Mouse (Mus musculus) frontal cortex, postnatal 10 days (tissue): ENCODE data around the gene Ldlrad3.

Experiments used
- DNase-seq, 2 experiments: peaks; one replicate each; pipeline ENCODE4 v3.0.0; 2022; ENCODE audit warnings: low spot score in 2 of 2, mixed read lengths in 1 of 2

The Ldlrad3 gene

DNA sequence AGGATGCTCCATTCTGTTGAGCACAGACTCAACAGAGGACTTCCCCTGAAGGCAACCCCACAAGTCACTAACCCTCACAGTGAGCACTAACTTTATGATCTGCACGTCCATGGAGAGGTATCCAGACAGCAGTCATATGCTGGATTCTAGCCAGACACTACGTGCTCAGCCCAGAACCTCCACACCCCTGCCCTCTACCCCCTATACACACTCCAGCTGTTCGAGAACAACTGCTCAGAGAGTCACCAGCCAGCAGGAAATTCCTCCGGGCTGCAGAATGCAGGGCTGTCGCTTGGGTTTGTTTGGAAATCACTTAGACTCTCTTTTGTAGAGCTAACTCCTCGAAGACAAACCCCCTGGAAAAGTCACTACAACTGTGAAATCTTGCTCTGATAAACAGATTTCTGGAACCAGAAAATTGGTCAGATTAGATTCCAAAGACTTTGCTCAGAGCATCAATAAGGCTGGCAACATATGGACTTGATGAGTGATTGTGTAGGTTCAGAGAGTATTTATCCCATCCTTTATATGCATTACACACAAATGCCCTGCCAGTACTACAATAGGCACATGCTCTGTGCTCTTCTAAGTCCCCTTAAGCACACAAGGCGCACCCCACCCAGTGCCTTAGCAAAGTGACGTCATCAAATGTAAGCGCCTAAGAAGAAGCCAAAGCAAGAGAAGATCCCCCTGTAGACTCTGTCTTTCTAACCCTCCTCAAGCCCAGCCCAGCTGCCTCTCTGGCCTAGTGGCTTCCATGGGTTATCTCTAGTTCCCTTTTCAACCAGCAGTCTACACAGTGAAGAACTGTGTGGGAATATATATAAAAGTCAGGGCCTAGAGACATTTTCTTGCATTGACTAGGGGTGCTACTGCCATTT, 69.4 kb downstream of the Ldlrad3 start:
- no peak for DNase-seq

DNA sequence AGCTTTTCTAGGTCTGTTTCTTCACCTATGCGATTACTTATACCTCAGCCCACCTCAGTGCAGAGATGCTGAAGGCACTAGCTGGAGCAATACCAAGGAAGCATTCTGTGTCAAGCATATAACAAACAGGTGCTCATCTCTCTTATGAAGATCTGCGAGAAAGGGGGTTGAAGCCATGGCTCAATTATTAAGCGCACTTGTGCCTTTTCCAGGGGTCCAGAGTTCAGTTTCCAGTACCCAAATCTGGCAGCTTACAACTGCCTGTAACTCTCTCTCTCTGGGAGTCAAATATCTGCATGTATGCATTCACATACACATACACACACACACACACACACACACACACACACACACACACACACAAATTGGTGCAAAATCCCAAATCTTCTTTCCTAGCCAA, 72.4 kb downstream of the Ldlrad3 start:
- DNase-seq = no peak

DNA sequence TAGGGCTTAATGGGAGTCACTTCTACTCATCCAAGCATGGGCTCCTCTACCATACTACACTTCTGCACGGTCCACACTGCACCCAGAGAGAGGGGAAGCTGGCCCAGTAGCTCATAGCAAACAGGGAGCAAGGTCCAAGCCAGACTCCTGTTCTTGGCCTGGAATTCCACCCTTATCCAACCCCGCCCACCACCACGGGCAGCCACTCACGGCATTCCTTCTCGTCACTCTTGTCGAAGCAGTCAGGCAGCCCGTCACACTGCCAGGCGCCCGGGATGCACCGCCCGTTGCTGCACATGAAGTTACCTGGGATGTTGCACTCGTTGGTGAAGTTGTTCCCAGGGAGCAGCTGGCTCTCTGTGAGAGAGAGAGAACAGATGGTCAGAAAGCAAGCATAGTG, 72.9 kb downstream of the Ldlrad3 start:
- no peak for DNase-seq

DNA sequence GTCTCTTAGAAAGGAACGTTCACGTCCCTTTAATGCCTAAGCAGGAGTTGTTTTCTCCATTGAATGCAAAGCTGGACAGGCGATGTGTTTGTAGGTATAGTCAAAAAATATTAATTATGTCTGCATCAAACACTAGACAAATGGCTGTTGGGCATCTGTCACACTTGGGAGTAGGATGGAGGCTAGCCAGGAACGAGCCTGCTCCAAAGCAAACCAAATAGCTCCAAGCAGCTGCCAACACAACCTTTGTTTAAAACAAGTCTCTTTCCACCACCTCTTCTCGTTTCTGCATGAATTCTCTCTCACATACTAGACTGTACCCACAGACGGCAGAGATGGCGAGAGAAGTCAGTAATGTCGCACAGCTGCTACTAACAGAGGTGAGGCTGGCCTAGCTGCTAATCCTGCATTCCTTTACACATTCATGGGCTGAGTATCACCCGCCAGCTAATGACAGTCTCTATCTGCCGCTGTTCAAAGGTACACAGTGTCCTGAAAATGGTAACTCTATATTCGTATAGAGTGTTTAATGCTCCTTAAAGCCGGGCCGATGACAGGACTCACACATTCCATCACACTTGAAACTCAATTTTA, 74.2 kb downstream of the Ldlrad3 start:
- no peak for DNase-seq

GRCm38 (mm10) chr2:102110306-102110705, 75.9 kb downstream of the Ldlrad3 start:
- DNase-seq = no peak

GRCm38 (mm10) chr2:102107280-102107679, 78.9 kb downstream of the Ldlrad3 start:
- no peak for DNase-seq

DNA sequence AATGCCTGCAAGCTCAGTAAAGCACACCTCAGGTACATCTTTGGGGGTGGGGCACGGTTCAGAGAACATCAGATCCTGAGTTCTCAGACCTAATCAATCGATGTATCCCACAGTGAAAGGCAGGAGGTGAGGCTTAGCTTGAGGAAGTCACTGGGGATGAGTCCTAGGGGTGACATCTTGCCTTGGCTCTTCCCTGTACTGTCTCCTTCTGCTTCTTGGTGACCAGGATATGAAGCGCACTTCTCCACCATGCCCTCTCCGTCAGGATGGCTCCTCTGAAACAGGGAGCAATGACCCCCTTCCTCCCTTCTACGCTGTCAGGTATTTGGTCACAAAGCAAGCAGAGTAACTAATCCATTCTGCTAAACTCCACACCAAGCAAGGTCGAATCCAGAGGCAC, 79.5 kb downstream of the Ldlrad3 start:
- DNase-seq = no peak

DNA sequence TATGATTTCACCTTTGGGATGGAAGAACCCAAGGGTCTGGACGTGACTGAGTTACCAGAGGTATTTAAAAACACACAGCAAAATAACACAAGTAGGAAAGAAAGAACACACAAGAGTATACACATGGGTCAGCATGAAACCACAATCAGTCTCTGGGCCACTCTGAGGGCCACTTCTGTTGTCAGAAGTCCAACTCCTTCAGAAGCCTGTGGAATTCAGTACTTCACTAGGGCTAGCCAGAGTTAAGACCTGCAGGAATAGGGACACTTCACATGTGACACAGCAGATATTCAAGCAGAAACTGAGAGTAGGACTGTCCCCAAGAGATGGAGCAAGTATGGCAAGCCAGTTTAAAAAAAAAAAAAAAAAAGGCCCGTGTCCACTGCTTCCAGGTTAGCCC, 80.7 kb downstream of the Ldlrad3 start:
- no peak for DNase-seq

DNA sequence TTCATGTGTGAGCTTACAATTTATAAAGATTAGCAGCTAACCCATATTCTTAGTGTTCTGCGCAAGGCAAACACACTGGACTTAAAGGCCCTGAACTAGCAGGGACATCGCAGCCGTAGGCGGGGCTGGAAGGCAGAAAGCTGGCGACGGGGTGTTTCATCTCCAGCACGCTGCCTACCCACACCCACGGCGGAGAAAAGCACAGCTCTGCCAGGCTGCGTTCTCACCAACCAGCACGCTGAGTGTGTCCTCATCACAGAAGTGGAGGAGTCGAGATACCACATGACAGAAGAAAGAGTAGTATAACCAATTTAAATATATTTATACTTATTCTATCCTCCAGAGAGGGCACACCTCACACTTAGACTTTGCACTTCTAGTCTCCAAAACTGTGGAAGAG, 82.2 kb downstream of the Ldlrad3 start:
- DNase-seq = no peak

- no peak for DNase-seq
These were observed 85.7 kb downstream of the Ldlrad3 start for GRCm38 (mm10) chr2:102100490-102100889.

GRCm38 (mm10) chr2:102099702-102100450, 86.3 kb downstream of the Ldlrad3 start:
- no peak for DNase-seq

DNA sequence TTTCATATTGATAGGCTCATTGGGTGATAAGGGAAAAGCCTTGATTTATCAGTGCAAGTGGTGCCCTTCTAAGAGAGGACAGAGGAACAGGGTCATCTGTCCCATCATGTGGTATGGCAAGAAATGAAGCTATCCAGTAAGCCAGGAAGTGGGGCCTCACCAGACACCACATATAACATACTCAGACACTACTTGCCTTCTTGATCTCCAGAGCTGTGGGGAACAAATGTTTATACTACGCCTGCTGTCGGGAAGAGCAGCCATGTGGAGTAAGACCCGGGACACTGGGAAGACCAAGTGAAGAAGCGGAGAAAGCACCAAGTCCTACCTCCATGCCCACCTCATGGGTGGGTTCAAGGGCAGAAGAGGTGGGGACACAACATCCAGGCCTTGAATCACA, 86.9 kb downstream of the Ldlrad3 start:
- DNase-seq = no peak

DNA sequence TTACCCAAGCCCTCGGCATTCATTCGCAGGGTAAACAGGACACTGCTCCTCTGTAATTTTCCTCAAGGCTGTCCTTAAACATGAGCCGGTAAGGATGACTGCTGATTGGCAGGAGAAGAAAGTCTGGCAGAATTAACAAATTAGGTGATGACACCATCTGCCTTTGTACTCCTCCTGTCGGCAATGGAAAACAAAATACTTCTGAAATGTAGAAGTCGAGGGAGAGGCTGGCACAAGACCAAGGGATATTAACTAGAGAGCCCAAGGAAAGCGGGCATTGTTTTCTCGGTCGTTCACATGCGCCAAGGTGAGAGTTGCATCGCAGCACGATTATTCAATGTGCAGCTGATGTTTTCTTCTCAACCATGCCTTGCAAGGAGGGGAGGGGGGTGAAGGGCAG, 91.4 kb downstream of the Ldlrad3 start:
- DNase-seq = no peak

- DNase-seq = no peak
These were observed 91.9 kb downstream of the Ldlrad3 start for GRCm38 (mm10) chr2:102094281-102094680.

DNA sequence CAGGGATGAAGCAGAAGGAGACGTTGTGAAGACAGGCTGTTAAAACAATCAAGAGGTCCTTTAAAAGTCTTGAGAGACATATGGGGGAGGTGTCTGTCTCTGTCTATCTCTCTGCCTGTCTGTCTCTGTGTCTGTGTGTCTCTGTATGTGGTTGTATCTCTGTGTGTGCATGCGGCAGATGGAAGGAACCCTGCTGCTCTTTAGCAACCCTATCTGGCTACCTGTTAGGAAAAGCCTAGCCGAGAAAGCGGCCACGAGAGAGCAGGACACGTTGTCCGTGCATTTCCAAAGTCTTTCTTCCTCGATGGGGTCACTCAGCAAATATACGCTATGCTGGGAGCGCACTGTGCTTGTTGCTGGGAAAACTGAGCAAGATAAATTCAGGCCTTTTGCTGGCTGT, 93.6 kb downstream of the Ldlrad3 start:
- DNase-seq = no peak

GRCm38 (mm10) chr2:102091516-102092350, 94.5 kb downstream of the Ldlrad3 start:
- peak; percentile 46 to 69 for DNase-seq

GRCm38 (mm10) chr2:102087787-102088186, 98.4 kb downstream of the Ldlrad3 start:
- DNase-seq = no peak

- no peak for DNase-seq
These were observed 99.6 kb downstream of the Ldlrad3 start for GRCm38 (mm10) chr2:102086583-102086982.

DNA sequence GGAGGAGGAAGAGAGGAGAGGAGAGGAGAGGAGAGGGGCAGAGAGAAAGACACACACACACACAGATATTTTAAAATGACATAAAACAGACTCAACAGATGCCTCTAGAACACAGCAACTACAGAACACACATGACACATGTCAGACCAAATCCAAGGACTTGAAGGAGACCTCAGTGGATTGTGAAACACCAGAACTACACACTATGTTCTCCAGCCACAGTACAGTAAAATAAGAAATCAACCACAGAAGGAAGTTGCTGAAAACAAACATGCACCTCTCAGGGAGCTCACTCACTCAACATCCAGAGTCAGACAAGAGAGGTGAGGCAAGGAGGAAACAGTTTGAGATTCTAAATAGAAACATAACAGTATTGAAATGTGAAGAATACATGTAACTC, 103.4 kb downstream of the Ldlrad3 start:
- no peak for DNase-seq

DNA sequence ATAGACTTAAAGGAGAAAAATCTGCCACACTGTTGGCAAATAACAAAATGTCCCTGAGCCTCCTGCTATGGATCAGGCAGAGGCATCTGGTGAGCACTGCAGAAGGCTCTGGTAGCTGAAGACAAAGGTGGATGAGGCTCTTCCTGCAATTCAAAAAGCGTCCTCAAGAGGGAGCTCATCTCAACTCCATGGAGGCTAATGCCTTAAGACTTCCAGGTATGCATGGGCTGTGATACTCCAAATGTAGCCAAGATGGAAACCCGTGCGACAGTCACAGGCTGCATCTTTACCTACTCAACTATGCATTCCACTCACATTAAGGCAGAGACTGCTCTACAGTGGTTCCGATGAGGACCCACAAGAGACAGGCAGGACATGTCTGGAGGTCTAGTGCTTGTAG, 108.6 kb downstream of the Ldlrad3 start:
- peak in 1 of 2 experiments; percentile 57 for DNase-seq

GRCm38 (mm10) chr2:102076237-102076636, 109.9 kb downstream of the Ldlrad3 start:
- no peak for DNase-seq
